8 mouse cellular contexts compared by ENCODE assay signal in genomic region chr12:102704457-102705198, GRCm38 (mm10). TPM values are rescaled to one million over a fixed set of nuclear protein-coding genes. Genes with fewer than 3 reads are reported as not detected.
DNase-seq lines count a peak whose midpoint lies in the region; ATAC-seq lines count a peak whose summit lies in the region.

Gene Itpk1 (minus strand): TSS chr12:102704930.

- H3K36me3 ChIP-seq in intestine, embryonic 15.5 days: no peaks in the 10 kb centered on the region
- no peaks in the 10 kb centered on the region for H3K36me3 ChIP-seq in limb, embryonic 12.5 days
- no peaks in the 10 kb centered on the region for H3K36me3 ChIP-seq in midbrain, embryonic 12.5 days

- H3K4me3 ChIP-seq in intestine, embryonic 15.5 days (replicated peaks): peak within 1 kb of the TSS; percentile 86
- H3K4me3 ChIP-seq in limb, embryonic 12.5 days (replicated peaks): peak within 1 kb of the TSS; percentile 76
- H3K4me3 ChIP-seq in midbrain, embryonic 12.5 days: peak within 1 kb of the TSS; percentile 85

- H3K4me1 ChIP-seq in intestine, embryonic 15.5 days (replicated peaks): peaks cover 33% of the 10 kb centered on the region
- peaks cover 41% of the 10 kb centered on the region for H3K4me1 ChIP-seq in limb, embryonic 12.5 days (replicated peaks)
- peaks cover 44% of the 10 kb centered on the region for H3K4me1 ChIP-seq in midbrain, embryonic 12.5 days

- peak within 1 kb of the TSS; percentile 90 for H3K27ac ChIP-seq in intestine, embryonic 15.5 days
- H3K27ac ChIP-seq in limb, embryonic 12.5 days: peak within 1 kb of the TSS; percentile 83
- H3K27ac ChIP-seq in midbrain, embryonic 12.5 days (replicated peaks): peak within 1 kb of the TSS; percentile 78

- peak; percentile 96 for DNase-seq in heart, adult 11 months
- no peak for DNase-seq in heart, adult 8-10 months (ENCODE audit: low spot score)
- peak; percentile 75 for DNase-seq in cerebellum, adult 9-11 months
- peak; percentile 28 to 63 for DNase-seq in frontal cortex, postnatal 10 days (ENCODE audit: low spot score in 2 of 2)
- peak; percentile 53 to 55 for DNase-seq in spleen, postnatal 36 days (ENCODE audit: low spot score in 2 of 2)

- H3K4me2 ChIP-seq in intestine, embryonic 15.5 days (replicated peaks): peak within 1 kb of the TSS; percentile 95
- H3K4me2 ChIP-seq in limb, embryonic 12.5 days: peak within 1 kb of the TSS; percentile 95
- H3K4me2 ChIP-seq in midbrain, embryonic 12.5 days (replicated peaks): peak within 1 kb of the TSS; percentile 94

- H3K27me3 ChIP-seq in intestine, embryonic 15.5 days (replicated peaks): no peaks in the 10 kb centered on the region
- H3K27me3 ChIP-seq in limb, embryonic 12.5 days: peaks cover 9% of the 10 kb centered on the region
- H3K27me3 ChIP-seq in midbrain, embryonic 12.5 days: peaks cover 16% of the 10 kb centered on the region

- ATAC-seq in intestine, embryonic 15.5 days: peak; percentile 93
- ATAC-seq in limb, embryonic 12.5 days (ENCODE audit: insufficient number of reproducible peaks, insufficient read depth, low FRiP score, low TSS enrichment, low read depth): peak; percentile 80
- peak; percentile 88 for ATAC-seq in midbrain, embryonic 12.5 days (ENCODE audit: low FRiP score, low read depth)

- H3K9me3 ChIP-seq in intestine, embryonic 15.5 days: no peaks in the 10 kb centered on the region
- H3K9me3 ChIP-seq in limb, embryonic 12.5 days: no peaks in the 10 kb centered on the region
- no peaks in the 10 kb centered on the region for H3K9me3 ChIP-seq in midbrain, embryonic 12.5 days

- peak within 1 kb of the TSS; percentile 84 for H3K9ac ChIP-seq in intestine, embryonic 15.5 days
- peak within 1 kb of the TSS; percentile 84 for H3K9ac ChIP-seq in limb, embryonic 12.5 days (replicated peaks)
- peak within 1 kb of the TSS; percentile 79 for H3K9ac ChIP-seq in midbrain, embryonic 12.5 days (replicated peaks)

- WGBS in intestine, embryonic 15.5 days: under 1% methylated on average over 83 of the region's 105 CpGs
- under 1% methylated on average over 75 of the region's 105 CpGs for WGBS in limb, embryonic 12.5 days
- WGBS in midbrain, embryonic 12.5 days: under 1% methylated on average over 93 of the region's 105 CpGs

RNA-seq across cellular contexts. Expression of gene Itpk1, which starts in this region (rescaled TPM):
- 1 to 10 TPM; 6.9 to 8.0 (median 7.6) TPM for total RNA-seq in heart, adult 8-10 months (2022)
- polyA plus RNA-seq in intestine, embryonic 15.5 days (2015; fragmentation: Nextera tagmentation; extraction: Ambion mirVana): 39.1 and 40.1 TPM in 2 replicates
- polyA plus RNA-seq in limb, embryonic 12.5 days (2016; fragmentation: Nextera tagmentation; extraction: Ambion mirVana): 8.9 and 9.8 TPM in 2 replicates
- polyA plus RNA-seq in midbrain, embryonic 12.5 days (2016; fragmentation: Nextera tagmentation; extraction: Ambion mirVana): 15.4 and 17.2 TPM in 2 replicates
